Mouse (Mus musculus) heart, adult 2 months (tissue): ENCODE measurements around the gene Fndc3b.

ENCODE experiments used
- CTCF ChIP-seq: fragments of 200-600 bp; IDR thresholded peaks from 2 replicates; pipeline ENCODE4 v1.8.1; 2022; ENCODE audit warnings: antibody characterized with exemption, mild to moderate bottlenecking, moderate library complexity
- POLR2A ChIP-seq: fragments of 200-500 bp; IDR thresholded peaks from 2 replicates; pipeline ENCODE4 v1.6.1; 2011; ENCODE audit warnings: mild to moderate bottlenecking, low read depth, low read length, control low read depth; ENCODE audit not compliant: insufficient read depth

GRCm38 (mm10) chr3:27605613-27606012 lies 105.5 kb downstream of the Fndc3b start:
- no peak for TF ChIP-seq CTCF
- no peak for TF ChIP-seq POLR2A
